Mouse (Mus musculus) midbrain, embryonic 10.5 days (tissue): ENCODE results near the gene Omt2a. TPM values are rescaled to one million over a fixed set of nuclear protein-coding genes. Genes with fewer than 3 reads are reported as not detected.
"Not testable (repeated sequence)": the region's sequence is repeated elsewhere in the genome, so short reads cannot be mapped to it uniquely, and the experiment has no call there.

ENCODE experiments used
- DNase-seq: peaks from one replicate; pipeline ENCODE4 v3.0.0-alpha.2; 2017; ENCODE audit warnings: low spot score
- H3K27ac ChIP-seq: fragments of 300-500 bp; sonication (generic); replicated peaks from 2 replicates; pipeline ENCODE4 v1.5.1; 2016; ENCODE audit warnings: mild to moderate bottlenecking
- H3K27me3 ChIP-seq: fragments of 300-500 bp; sonication (generic); 2 replicates; pipeline ENCODE4 v1.6.1; 2016; ENCODE audit warnings: low read depth, mild to moderate bottlenecking; ENCODE audit not compliant: poor library complexity, severe bottlenecking
- H3K36me3 ChIP-seq: fragments of 300-500 bp; sonication (generic); 2 replicates; pipeline ENCODE4 v1.6.1; 2016; ENCODE audit warnings: mild to moderate bottlenecking, moderate library complexity
- H3K4me1 ChIP-seq: fragments of 300-500 bp; sonication (generic); 2 replicates; pipeline ENCODE4 v1.6.1; 2016
- H3K4me3 ChIP-seq: fragments of 300-500 bp; sonication (generic); 2 replicates; pipeline ENCODE4 v1.5.1; 2016; ENCODE audit warnings: mild to moderate bottlenecking, moderate library complexity
- H3K9me3 ChIP-seq: fragments of 300-500 bp; sonication (generic); replicated peaks from 2 replicates; pipeline ENCODE4 v1.6.1; 2016; ENCODE audit warnings: mild to moderate bottlenecking
- WGBS: fragments of 180-500 bp; shearing (Covaris S2); methylation state at CpG from one replicate; pipeline ENCODE4 v1.1.7; 2016; 5-methylcytosine and 5-hydroxymethylcytosine counted together
- polyA plus RNA-seq: library from polyadenylated mRNA; unstranded; fragments of >200 nt; fragmentation: Nextera tagmentation; extraction: Ambion mirVana; gene quantifications from 2 replicates; pipeline ENCODE4 v1.2.1, GENCODE M21; 2016

Omt2a gene
- polyA plus RNA-seq, 1 experiment from 2014 or later, result not detected

DNA sequence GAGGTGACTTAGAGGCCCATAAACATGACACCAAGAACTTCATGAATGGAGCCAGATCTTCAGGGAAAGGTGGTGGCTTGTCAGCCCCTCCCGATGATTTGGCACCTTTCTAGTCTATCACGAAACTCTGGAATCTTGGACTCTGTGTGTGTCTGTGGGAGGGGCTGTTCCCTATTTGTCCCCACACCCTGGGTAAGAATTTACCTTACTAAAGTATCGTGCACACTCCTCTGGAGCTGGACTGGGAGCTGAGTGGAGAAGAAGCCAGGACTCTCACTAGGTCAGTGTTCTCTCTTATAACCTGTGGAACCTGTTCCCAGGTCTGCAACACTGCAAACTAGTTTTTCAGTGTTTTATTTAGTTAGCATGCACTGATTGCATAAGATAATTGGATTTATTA is 24.9 kb downstream of the Omt2a start, which contains the start of gene Gm10639:
Gm10639 (plus strand) TSS at position 201 of the 400 bp plus-strand sequence.
- WGBS, result 87% methylated on average over 3 of the region's 3 CpGs
- DNase-seq, H3K4me1 ChIP-seq, H3K36me3 ChIP-seq, H3K27ac ChIP-seq, H3K9me3 ChIP-seq, H3K4me3 ChIP-seq, H3K27me3 ChIP-seq: not testable (repeated sequence)

DNA sequence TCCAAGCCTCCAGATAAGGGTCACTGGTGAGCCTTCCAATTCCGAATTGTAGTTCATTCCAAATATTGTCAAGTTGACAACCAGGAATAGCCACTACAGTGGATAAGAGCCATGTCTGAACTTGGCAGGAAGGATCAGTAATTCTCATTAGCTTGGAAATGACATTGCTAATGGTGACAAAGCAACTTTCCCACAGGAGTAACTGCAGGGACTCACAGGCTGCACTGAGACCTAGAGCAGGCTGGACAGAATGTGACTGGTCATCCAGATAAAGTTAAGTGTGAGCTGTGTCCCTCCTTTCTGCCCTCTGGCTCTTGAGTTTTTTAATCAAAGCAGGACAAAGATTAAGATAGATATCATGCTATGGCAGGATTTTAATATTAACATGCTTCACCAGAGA is 25.5 kb downstream of the Omt2a start:
- DNase-seq, H3K4me1 ChIP-seq, H3K9me3 ChIP-seq, H3K27me3 ChIP-seq, H3K36me3 ChIP-seq, H3K27ac ChIP-seq, H3K4me3 ChIP-seq: not testable (repeated sequence)
- WGBS, result 74% methylated on average over 1 of the region's 1 CpGs

DNA sequence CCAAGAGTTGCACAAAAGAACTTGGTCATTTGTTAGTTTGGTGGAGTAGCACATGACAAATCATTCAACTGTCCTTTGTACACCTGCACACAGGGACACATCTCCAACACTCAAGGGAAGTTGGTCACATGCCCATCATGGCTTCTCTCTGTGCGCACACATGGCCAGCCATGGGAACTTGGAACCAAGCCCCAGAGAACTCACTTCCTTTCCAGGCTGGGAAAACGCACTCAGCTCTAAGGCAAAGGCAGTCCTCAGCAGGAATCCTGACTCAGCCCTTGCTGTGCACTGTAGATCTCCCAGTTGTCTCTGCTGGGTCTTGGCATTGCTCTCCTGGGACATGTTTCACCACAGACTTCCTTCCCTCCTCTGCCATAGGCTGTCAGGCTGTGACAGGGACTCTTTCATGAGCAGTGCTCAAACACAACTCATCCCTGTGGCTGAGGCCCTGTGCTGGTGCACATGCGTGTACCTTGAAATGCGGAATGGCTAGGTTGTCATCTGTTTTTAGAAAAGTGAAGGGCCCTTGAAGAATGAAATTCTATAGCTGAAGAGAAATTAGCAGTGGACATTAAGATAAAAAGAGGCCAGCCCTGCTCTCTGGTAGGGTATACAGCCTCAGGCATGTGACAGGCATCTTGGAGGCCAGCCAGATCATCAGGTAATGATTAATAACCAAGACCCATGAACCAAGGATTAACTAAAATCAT is 32.4 kb downstream of the Omt2a start:
- H3K4me3 ChIP-seq, DNase-seq, H3K27me3 ChIP-seq, H3K27ac ChIP-seq, H3K36me3 ChIP-seq, H3K9me3 ChIP-seq, H3K4me1 ChIP-seq: not testable (repeated sequence)
- 85% methylated on average over 4 of the region's 4 CpGs for WGBS

- H3K4me3 ChIP-seq, H3K27me3 ChIP-seq, H3K27ac ChIP-seq, DNase-seq, H3K4me1 ChIP-seq, H3K9me3 ChIP-seq, H3K36me3 ChIP-seq: not testable (repeated sequence)
- 81% methylated on average over 3 of the region's 3 CpGs for WGBS
Observed at GRCm38 (mm10) chr9:78270945-78271344, 43.7 kb downstream of the Omt2a start.

Other genes with a start within 250 kb of the Omt2a start
- 21.9 and 22.9 TPM in 2 replicates for gene Fbxo9, start 205.7 kb downstream of the Omt2a start, polyA plus RNA-seq
- gene Ick, start 205.6 kb downstream of the Omt2a start, polyA plus RNA-seq, result 33.5 and 35.8 TPM in 2 replicates
- gene Gsta4, start 132.0 kb downstream of the Omt2a start, polyA plus RNA-seq, result 35.6 and 53.6 TPM in 2 replicates
- gene Gsta1, start 84.1 kb downstream of the Omt2a start, polyA plus RNA-seq, result not detected in 2 replicates
- gene Gm3776, start 57.7 kb downstream of the Omt2a start, polyA plus RNA-seq, result not detected in 2 replicates
- not detected in 2 replicates for gene Gm10639, start 24.9 kb downstream of the Omt2a start, polyA plus RNA-seq
- not detected in 2 replicates for gene Omt2b, start 12.8 kb upstream of the Omt2a start, polyA plus RNA-seq
- not detected in 2 replicates for gene Gsta2, start 41.0 kb upstream of the Omt2a start, polyA plus RNA-seq
- not detected in 2 replicates for gene Dppa5a, start 53.4 kb upstream of the Omt2a start, polyA plus RNA-seq
- 0.83 and 1.0 TPM in 2 replicates for gene Ooep, start 63.9 kb upstream of the Omt2a start, polyA plus RNA-seq
- gene Ddx43, start 81.0 kb upstream of the Omt2a start, polyA plus RNA-seq, result 0.09 and 0.15 TPM in 2 replicates
- gene Cgas, start 128.4 kb upstream of the Omt2a start, polyA plus RNA-seq, result 0.30 and 0.53 TPM in 2 replicates
- gene Mto1, start 133.4 kb upstream of the Omt2a start, polyA plus RNA-seq, result 24.4 and 28.4 TPM in 2 replicates
- gene Gm17324, start 134.0 kb upstream of the Omt2a start, polyA plus RNA-seq, result 0.44 and 0.68 TPM in 2 replicates
- gene Eef1a1, start 174.4 kb upstream of the Omt2a start, polyA plus RNA-seq, result 3,476 and 3,775 TPM in 2 replicates